Mouse (Mus musculus) G1E (cell line): ENCODE results near the gene 4930579F01Rik.

Experiments
- CTCF ChIP-seq: IDR thresholded peaks from 2 replicates; pipeline ENCODE4 v1.5.1; 2012; ENCODE audit warnings: low read depth, low read length, inconsistent platforms, mixed read lengths
- GATA1 ChIP-seq: IDR thresholded peaks from 2 replicates; pipeline ENCODE4 v1.6.1; 2012; ENCODE audit warnings: borderline replicate concordance, low read length, inconsistent platforms, mixed read lengths
- TAL1 ChIP-seq: conservative IDR thresholded peaks from 2 replicates; pipeline ENCODE4 v1.6.1; 2012; ENCODE audit warnings: low read depth, low read length, inconsistent platforms, mixed read lengths

GRCm38 (mm10) chr3:138162553-138163183 lies 31.0 kb downstream of the 4930579F01Rik start:
- TF ChIP-seq TAL1 (no peak), CTCF (no peak), GATA1 (no peak)
